Mouse (Mus musculus) liver, embryonic 14.5 days (tissue): Measurements from ENCODE around the gene Fam136a. TPM values are rescaled to one million over a fixed set of nuclear protein-coding genes. Genes with fewer than 3 reads are reported as not detected.
"Not testable (repeated sequence)": the region's sequence is repeated elsewhere in the genome, so short reads cannot be mapped to it uniquely, and the experiment has no call there.

Experiments used
- ATAC-seq: fragments of 200-750 bp; cut with Nextera tagmentation; 2 replicates; pipeline ENCODE4 v1.8.0; 2017; ENCODE audit warnings: moderate number of reproducible peaks, mild to moderate bottlenecking, moderate library complexity; ENCODE audit not compliant: insufficient read depth
- DNase-seq, 3 experiments: peaks; one replicate each; pipeline ENCODE4 v3.0.0-alpha.2; 2012 to 2013; ENCODE audit warnings: low read depth in 3 of 3, low spot score in 3 of 3
- H3K27ac ChIP-seq: fragments of 300-500 bp; sonication (generic); 2 replicates; pipeline ENCODE4 v1.5.1; 2014; ENCODE audit warnings: moderate library complexity, mild to moderate bottlenecking, control low read depth, inconsistent platforms
- H3K27me3 ChIP-seq: fragments of 300-500 bp; sonication (generic); 2 replicates; pipeline ENCODE4 v1.6.1; 2014; ENCODE audit warnings: mild to moderate bottlenecking, low read length, moderate library complexity; ENCODE audit not compliant: control insufficient read depth, insufficient read depth
- H3K36me3 ChIP-seq: fragments of 300-500 bp; sonication (generic); replicated peaks from 2 replicates; pipeline ENCODE4 v1.6.1; 2014; ENCODE audit warnings: low read depth; ENCODE audit not compliant: control insufficient read depth, insufficient read depth
- H3K4me1 ChIP-seq, 2 experiments: fragments of 200-500 bp in 1 of 2; fragments of 300-500 bp in 1 of 2; sonication (generic) in 1 of 2; replicated peaks; 2 replicates each; pipeline ENCODE4 v1.6.1; 2012 to 2014; ENCODE audit warnings: antibody characterized with exemption in 1 of 2, inconsistent platforms in 1 of 2, low read length in 1 of 2; ENCODE audit not compliant: control insufficient read depth in 2 of 2, insufficient read depth in 2 of 2
- H3K4me2 ChIP-seq: fragments of 300-500 bp; sonication (generic); 2 replicates; pipeline ENCODE4 v1.6.1; 2014; ENCODE audit warnings: low read depth, mild to moderate bottlenecking, control low read depth, moderate library complexity
- H3K4me3 ChIP-seq, 2 experiments: fragments of 200-500 bp in 1 of 2; fragments of 300-500 bp in 1 of 2; sonication (generic) in 1 of 2; 2 replicates each; pipeline ENCODE4 v1.5.1; 2012 to 2014; ENCODE audit warnings: low read depth in 2 of 2, low read length in 2 of 2, mild to moderate bottlenecking in 2 of 2, control low read depth in 1 of 2, inconsistent platforms in 1 of 2, moderate library complexity in 1 of 2; ENCODE audit not compliant: insufficient read depth in 1 of 2
- H3K9ac ChIP-seq: fragments of 300-500 bp; sonication (generic); replicated peaks from 2 replicates; pipeline ENCODE4 v1.6.1; 2014; ENCODE audit warnings: mild to moderate bottlenecking, control low read depth, moderate library complexity
- H3K9me3 ChIP-seq: fragments of 300-500 bp; sonication (generic); 2 replicates; pipeline ENCODE4 v1.6.1; 2016; ENCODE audit warnings: low read length, mixed read lengths; ENCODE audit not compliant: control insufficient read depth
- CTCF ChIP-seq: IDR thresholded peaks from 2 replicates; pipeline ENCODE4 v1.5.1; 2016; ENCODE audit warnings: antibody characterized with exemption, low read depth, control low read depth
- EP300 ChIP-seq: IDR thresholded peaks from 2 replicates; pipeline ENCODE4 v1.6.1; 2016; ENCODE audit warnings: antibody characterized with exemption, low read depth
- WGBS: fragments of 180-500 bp; shearing (Covaris S2); extraction: QIAGEN DNeasy Blood & Tissue Kit; methylation state at CpG from one replicate; pipeline ENCODE4 v1.1.7; 2014; ENCODE audit not compliant: insufficient replicate concordance; 5-methylcytosine and 5-hydroxymethylcytosine counted together
- polyA plus RNA-seq, 2 experiments: library from polyadenylated mRNA; depleted of rRNA in 1 of 2; stranded (reverse) in 1 of 2; unstranded in 1 of 2; fragments of >200 nt; fragmentation: Nextera tagmentation in 1 of 2; extraction: Ambion mirVana in 1 of 2; gene quantifications; 2 replicates each; pipeline versions ENCODE4 v1.2.1 to v1.2.3; 2012 to 2014

Fam136a gene
- polyA plus RNA-seq, 2 experiments: 27.6 to 64.8 TPM

DNA sequence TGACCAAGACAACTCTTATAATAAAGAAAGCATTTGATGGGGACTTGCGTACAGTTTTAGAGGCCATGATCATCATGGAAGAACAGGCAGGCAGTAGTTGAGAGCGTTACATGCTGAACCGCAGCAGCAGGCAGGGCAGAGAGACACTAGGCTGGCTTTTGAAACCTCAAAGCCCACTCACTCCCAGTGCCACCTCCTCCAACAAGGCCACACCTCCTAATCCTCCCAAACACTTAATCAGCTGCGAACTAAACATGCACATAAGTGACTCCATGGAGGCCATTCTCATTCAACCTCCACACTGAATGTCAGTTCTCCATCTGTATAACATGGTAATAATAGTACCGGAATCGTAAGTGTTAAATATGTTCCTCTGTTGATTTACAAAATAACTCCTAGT, 8.1 kb downstream of the Fam136a start:
- H3K36me3 ChIP-seq: peaks cover 24% of the 10 kb centered on the region
- ATAC-seq (no peak), DNase-seq (no peak)
- H3K4me2 ChIP-seq: peak overlapping the region; percentile 97; the same call in 1 of the 2 replicates
- H3K4me3 ChIP-seq: no peak overlapping the region
- H3K9ac ChIP-seq: no peak overlapping the region
- WGBS: 83% methylated on average over 6 of the region's 6 CpGs
- H3K9me3 ChIP-seq: no peaks in the 10 kb centered on the region
- no peak overlapping the region for H3K27ac ChIP-seq
- TF ChIP-seq CTCF: no peak
- TF ChIP-seq EP300: no peak
- H3K27me3 ChIP-seq: no peaks in the 10 kb centered on the region
- peaks cover 14 to 17% of the 10 kb centered on the region in 2 experiments; a peak in 3 of 4 replicates for H3K4me1 ChIP-seq

DNA sequence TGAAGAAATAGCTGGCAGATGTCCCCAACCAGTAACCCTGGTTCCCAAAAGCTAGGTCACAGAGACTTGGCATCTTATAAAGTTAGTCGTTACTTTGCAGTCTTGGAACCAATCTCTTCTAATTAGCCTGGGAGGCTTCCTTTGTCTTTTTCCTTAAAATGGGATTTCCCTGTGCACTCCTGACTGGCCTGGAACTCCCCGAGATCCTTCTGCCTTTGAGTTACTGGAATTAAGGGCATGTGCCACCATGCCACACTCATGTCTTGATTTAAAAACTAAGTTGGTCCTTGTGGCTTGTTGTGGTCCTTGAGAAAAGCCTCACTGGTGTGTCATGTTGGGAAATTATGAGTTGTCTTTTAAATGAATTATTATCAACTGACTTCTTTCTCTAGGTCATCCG, 12.9 kb downstream of the Fam136a start:
- no peak overlapping the region for H3K27ac ChIP-seq
- DNase-seq: no peak
- H3K4me2 ChIP-seq: no peak overlapping the region
- peaks cover 0 to 2% of the 10 kb centered on the region in 2 experiments; a peak in 1 of 4 replicates for H3K4me1 ChIP-seq
- H3K4me3 ChIP-seq: no peak overlapping the region
- H3K27me3 ChIP-seq: no peaks in the 10 kb centered on the region
- H3K9me3 ChIP-seq: no peaks in the 10 kb centered on the region
- H3K9ac ChIP-seq: no peak overlapping the region
- WGBS: 78% methylated on average over 3 of the region's 3 CpGs
- peaks cover 27% of the 10 kb centered on the region for H3K36me3 ChIP-seq
- no peak for ATAC-seq
- TF ChIP-seq CTCF: no peak
- TF ChIP-seq EP300: no peak

DNA sequence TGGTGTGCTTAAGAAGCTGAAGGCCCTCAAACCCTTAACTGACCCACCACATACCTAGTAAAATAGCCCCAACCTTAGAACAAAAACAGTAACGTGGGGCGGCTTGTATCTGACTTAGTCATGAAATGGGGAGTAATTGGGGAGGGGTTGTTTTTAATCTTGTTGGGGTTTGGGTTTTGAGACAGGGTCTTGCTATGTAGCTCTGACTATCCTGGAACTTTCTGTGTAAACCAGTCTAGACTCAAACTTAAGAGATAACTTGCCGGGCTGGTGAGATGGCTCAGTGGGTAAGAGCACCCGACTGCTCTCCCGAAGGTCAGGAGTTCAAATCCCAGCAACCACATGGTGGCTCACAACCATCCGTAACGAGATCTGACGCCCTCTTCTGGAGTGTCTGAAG, 14.7 kb downstream of the Fam136a start:
- H3K27ac ChIP-seq, H3K9ac ChIP-seq, H3K27me3 ChIP-seq, DNase-seq, H3K4me3 ChIP-seq, H3K4me1 ChIP-seq, H3K4me2 ChIP-seq, H3K9me3 ChIP-seq: not testable (repeated sequence)
- peak; percentile 11; the same call in 1 of the 2 replicates for ATAC-seq
- H3K36me3 ChIP-seq: peaks cover 27% of the 10 kb centered on the region
- 61% methylated on average over 8 of the region's 8 CpGs for WGBS

DNA sequence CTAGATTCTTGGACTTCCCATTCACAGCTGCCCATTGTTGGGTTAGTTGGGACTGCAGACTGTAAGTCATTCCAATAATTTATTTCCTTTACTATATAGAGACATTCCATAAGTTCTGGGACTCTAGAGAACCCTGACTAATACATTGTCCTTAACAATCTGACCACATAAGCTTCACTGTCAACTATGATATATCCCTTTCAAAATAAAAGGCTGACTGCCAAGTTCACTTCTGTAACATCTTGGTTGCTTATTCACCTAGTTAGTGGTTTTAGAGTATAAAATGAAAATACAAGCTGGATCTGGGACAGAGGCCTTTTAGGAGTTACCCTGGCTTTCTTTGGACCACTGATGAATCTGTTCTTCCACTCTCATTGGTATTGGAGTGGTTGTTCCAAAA, 17.1 kb downstream of the Fam136a start:
- no peak overlapping the region for H3K4me3 ChIP-seq
- ATAC-seq: no peak

DNA sequence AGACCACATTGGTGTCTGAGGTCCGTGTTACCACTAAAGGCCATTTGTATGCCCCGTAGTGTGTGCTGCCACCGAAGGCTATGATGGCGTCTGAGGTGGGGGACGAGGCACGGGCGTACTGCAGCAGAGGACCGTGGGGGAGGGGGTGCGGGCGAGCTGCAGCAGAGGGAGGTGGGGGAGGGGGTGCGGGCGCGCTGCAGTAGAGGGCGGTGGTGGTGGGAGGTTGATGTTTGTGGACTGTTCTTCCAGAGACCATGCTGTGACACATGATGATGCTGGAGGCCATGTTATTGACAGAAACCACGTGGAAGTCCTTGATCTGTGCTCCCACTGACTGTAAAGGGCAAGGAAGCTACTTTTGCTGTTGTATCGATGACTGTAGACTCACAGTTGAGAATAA, 17.9 kb downstream of the Fam136a start:
- Histone ChIP-seq H3K4me3 (no peak overlapping the region), H3K9ac (no peak overlapping the region), H3K4me2 (no peak overlapping the region), H3K27me3 (no peaks in the 10 kb centered on the region), H3K4me1 (peaks cover 3 to 5% of the 10 kb centered on the region in 2 experiments; a peak in 2 of 4 replicates), H3K36me3 (peaks cover 6% of the 10 kb centered on the region), H3K9me3 (no peaks in the 10 kb centered on the region), H3K27ac (no peak overlapping the region)
- no peak for TF ChIP-seq CTCF
- no peak for TF ChIP-seq EP300
- ATAC-seq: no peak
- WGBS: 35% methylated on average over 16 of the region's 16 CpGs
- no peak for DNase-seq

More for the DNA sequence above, 17.1 kb downstream of the Fam136a start:
- H3K9ac ChIP-seq: no peak overlapping the region
- H3K9me3 ChIP-seq: no peaks in the 10 kb centered on the region
- TF ChIP-seq CTCF (no peak), EP300 (no peak)
- peaks cover 11% of the 10 kb centered on the region for H3K36me3 ChIP-seq
- H3K4me2 ChIP-seq: no peak overlapping the region
- H3K27me3 ChIP-seq: no peaks in the 10 kb centered on the region
- DNase-seq: no peak
- peaks cover 3 to 5% of the 10 kb centered on the region in 2 experiments; a peak in 2 of 4 replicates for H3K4me1 ChIP-seq
- no peak overlapping the region for H3K27ac ChIP-seq
